Mouse (Mus musculus): Measurements from ENCODE around the gene Tspan9.

Tspan9 gene

DNA sequence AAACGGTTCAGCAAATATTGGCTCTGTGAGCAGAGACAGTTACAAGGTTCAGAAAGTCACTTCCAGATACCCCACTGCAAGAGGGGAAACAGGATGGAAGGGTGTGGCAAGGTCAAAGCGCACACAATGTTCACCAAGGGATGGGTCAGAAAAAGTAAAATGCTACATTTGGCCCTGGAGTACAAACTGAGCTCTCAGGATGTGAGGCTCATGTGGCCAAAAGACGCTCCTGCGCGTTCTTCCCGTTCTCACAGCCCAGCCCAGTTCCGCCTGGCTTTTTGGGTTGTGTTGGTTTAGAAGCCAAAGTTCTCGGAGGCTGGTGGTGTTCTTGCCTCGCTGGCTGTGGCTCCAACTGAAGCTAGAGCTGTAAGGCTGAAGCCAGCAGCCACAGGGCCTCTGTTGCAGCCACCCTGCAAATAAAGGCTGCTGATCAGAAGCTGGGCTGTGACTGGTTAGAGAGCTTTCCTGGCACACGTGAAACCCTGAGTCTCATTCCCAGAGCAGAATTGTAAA is 9.7 kb downstream of the Tspan9 start:
- DNase-seq (ENCODE audit: low read depth, low spot score): no peak

DNA sequence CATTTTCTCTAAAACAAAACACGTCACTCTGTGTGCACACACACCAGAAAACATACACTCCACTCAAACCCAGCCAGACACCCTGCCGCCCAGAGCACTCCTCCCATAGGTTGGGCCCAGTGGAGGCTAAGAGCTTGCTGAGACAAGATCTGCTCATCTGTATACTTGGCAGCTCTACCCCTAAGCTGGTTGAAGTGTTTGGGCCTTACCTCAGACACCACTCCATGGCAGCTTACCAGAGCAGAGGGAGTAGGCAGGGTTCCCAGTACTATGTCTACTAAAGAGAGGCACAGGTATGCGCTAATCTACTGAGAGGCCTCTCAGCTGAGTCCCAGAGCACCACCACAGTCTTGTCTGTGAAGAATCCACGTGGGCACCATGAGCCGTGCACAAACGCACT is 10.8 kb downstream of the Tspan9 start:
- no peak for DNase-seq (ENCODE audit: low read depth, low spot score)

DNA sequence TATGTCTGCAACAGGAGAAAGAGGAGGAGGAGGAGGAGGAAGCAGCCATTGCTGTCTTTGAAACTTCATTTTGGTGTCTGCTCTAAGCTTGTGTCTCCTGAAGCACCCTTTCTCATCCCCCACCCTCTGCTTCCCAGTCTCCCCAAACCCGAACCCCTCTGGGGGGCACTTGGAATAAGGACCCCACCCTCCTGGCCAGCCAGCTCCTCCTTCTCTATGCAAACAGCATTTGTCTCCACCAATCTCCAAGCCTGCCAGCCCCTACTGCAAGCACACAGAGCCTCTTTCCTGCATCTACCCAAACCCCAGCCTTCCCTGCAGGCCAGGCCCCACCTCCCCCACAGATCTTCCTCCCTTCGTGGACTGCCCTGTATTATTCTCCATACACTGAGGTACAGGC is 12.0 kb downstream of the Tspan9 start:
- DNase-seq (ENCODE audit: low read depth, low spot score): no peak

DNA sequence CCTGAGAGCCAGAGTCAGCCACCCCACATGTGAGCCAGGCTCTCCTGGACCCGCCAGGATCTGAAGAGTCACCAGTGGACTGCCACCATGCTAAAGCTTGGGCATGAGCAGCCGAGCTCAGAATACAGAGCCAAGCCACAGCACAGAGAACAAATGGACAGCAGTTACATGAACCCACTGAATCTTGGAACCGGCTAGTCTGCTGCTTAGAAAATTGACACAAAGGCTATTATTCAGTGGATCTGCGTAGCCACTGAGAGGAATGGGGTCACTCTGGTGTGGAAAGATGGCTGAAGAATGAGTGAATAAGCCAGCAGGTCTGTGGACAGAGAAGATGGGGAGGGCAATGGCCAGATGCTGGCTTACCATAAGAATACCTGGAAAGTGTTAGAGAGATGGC is 12.7 kb downstream of the Tspan9 start:
- no peak for DNase-seq (ENCODE audit: low read depth, low spot score)

DNA sequence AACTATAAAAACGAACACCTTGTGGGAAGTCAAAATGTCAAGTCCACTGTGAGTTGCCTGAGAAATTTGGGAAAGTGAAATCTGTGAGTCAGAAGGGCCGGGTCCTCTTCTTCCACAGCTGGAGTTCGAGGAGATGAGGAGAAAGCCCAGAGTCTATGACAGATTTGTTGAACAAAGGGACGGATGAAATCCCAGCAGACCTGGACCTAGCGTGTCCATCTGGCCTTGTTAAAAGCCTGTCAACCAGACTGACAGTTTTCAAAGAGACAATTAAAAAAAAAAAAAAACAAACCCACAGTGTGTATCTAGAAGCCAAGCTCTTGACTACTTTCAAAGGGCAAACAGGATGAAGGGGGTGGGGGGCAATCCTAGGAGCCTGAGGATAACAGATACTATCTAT is 14.0 kb downstream of the Tspan9 start:
- DNase-seq (ENCODE audit: low read depth, low spot score): no peak

DNA sequence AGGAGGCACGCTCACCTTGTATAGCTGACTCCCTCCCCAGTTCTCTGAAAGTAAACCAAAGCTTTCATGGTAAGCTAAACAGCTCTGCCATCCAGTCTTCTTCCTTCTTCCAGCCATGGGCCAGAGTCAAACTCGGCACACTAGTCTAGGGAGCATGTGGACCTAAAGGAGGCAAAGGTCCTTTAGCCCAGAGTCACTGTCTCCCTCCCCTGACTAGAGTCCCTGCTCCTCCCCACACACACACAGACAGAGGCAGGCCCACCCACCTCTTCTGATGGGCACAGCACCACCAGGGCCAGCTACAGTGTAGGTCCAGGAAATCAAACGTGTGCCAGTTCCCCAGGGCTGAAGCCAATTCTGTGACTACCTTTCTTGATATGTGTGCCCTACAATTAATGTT is 16.1 kb downstream of the Tspan9 start:
- no peak for DNase-seq (ENCODE audit: low read depth, low spot score)

DNA sequence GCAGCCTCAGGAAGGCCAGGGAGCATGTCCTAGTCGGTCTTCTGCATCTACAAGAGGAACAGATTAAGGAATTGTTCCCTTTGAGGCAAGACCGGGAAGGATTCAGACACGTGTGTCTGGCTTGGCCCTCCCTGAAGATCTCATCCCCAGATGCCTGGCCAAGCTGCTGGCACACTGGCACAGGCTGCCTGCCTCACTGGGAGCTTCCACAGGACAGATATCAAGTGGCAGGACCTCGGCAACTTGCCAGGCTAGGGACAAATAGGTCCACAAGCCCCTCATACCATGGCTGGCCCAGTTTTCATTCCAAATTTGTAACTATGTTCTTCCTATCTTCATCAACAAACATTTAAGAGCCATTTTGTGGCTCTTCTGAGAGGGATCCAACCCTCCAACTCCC is 16.5 kb downstream of the Tspan9 start:
- no peak for DNase-seq (ENCODE audit: low read depth, low spot score)

DNA sequence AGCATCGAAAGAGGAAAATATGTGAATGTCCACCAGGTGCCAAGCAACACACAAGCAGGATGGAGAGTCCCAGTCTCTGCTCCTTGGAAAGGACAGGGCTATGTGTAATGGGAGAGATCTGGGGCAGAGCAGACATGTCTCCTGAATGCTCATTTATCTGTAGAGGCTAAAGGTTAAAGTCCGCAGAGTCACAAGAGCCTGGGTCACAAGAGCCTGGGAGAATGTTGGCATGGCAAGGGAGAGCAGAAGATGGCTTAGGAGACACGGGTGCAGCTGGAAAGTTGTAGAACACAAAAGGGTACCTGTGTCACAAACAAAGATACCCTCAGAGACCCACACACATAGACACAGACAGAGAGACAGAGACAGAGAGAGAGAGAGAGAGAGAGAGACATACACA is 17.9 kb downstream of the Tspan9 start:
- DNase-seq (ENCODE audit: low read depth, low spot score): no peak

DNA sequence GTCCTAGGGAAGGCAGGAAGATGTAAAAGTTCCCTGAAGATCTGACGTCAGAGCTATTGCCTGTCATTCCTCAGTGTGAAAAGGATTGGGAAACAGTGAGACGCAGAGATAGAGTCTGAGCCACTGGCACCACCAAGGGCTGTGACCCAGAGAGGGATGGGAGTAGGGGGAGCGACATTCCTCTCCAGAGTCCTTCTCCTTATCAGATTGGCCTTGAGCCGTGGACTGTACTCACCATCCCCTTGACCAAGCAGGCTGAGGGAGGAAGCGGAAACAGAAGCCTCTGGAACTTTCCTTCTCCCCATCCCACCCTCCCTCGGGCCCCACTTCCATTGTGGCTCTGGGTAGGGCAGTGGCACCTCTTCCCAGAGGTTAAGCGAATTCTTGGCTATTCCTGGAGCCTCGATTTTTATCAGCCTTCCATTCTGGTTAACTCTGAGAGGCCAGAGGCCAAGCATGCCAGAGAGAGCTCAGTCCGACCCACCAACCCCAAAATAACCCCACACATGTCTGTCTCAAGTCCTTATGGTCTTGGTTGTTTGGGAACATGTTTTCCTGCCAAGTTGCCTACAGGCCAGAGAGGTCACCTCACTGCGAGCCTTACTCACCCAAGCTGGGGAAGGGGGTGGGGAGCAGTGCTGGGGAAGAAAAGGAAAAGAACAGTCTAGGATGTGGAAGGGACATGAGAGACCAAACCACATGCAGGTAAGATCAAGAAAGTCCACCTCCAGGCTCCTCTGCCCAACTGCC is 19.0 kb downstream of the Tspan9 start:
- DNase-seq (ENCODE audit: low read depth, low spot score): no peak

DNA sequence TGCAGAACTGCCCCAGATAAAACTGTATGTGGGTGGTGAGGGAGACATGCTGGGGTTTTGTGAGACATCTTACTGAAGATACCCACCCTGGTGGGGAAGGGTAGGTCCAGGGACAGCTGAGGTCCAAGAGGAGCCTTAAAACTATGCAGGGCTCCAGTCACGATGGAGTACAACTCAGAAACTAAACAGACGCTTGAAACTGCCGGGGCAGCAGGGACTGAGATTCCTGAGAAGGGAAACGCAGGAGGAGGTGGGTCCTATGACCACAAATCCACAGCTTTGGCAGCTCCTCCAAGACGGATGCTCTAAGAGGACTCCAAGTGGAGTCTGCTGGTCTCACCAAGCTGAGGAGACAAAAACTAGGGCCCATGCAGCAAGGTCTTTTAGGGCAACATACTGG is 21.3 kb downstream of the Tspan9 start:
- DNase-seq (ENCODE audit: low read depth, low spot score): no peak

DNA sequence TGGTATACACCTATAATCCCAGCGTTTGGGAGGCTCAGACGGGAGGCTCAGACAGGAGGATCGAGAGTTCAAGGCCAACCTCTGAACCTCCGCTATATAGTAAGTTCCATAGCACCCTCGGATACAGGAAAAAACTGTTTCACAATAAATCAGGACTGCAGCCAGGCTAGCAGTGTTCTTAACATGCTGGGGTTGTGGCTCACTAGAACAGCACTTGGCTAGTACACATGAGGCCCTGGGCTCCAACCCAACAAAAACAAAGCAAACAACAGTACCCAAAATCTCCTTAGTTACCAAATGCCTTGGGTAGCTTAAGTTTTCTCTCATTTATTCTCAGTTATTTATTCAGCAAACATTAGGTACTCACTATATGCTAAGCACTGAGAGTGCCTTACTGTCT is 21.7 kb downstream of the Tspan9 start:
- no peak for DNase-seq (ENCODE audit: low read depth, low spot score)

DNA sequence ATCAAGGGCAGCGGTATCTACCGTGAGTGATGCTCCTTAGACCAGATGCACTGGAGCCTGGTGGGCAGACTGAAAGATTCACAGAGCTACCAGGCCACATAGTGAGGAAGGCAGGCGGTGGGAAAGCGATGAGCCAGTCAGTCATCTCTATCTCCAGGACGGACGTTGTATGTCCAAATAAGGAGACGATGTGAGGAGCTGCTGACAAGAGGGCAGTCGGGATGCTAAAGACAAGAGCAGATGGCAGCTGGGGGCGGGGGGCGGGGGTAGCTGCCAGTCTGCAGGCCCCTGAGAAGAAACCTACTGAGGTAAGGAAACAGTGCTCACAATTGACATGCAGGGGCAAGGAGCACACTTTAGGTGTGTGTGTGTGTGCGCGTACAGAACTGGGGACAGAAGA is 22.6 kb downstream of the Tspan9 start:
- no peak for DNase-seq (ENCODE audit: low read depth, low spot score)

DNA sequence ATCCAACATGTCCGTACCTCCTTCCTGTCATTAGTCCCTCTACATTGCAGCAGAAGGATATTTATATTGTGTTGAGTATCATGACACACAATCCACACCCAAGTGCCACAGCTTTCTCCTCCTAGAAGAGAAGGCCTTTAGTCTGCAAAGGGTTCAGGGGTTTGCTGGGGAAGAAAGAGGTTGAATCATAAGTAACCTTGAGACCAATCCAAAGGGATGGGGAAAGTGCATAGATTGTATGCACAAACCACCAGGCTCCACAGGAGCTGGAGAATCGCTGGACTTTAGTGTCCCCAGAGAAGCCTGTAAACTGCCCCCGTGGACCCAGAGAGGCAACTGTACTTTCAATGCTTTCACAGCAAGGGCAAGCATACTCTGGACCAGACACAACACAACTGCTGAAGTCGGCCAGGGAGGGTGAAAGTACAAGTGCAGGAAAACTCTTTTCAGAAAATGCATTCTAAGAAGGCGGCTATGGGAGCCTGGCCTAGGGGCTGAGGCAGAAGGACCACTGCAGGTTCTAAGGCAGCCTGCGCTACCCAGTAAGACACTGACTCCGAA is 24.6 kb downstream of the Tspan9 start:
- DNase-seq (ENCODE audit: low read depth, low spot score): no peak

DNA sequence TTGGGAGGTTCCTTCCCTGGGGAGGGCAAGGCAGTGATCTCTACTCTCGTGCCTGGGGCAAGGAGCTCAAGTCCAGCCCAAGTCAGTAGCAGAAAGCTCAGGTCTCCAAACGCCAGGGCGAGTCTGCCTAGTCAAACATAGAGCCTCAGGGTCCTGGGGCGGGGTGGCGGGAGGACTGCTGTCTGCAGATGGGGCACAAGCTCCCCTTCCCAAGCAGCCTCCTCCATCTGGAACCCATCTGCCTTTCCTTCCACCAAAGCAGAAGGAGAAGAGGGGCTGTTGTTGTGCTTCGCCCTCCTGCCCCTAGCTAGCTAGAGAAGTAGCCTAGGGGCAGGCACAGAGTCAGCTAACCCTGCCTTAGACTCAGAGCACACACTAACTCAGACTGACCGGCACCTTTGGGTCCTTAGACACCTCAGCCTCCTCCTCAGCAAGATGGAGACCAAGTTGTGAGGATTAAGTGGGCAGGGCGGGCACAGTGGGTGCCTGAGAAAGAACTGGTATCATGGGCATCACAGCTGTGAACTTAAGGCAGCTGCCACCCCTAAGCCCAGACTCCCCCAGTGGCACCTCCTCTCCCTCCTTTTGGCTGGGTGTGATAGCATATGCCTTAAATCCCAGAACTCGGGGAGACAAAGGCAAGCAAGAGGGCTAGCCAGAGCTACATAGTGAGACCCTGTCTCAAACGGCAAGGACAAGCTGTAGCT is 26.4 kb downstream of the Tspan9 start:
- DNase-seq (ENCODE audit: low read depth, low spot score): no peak

DNA sequence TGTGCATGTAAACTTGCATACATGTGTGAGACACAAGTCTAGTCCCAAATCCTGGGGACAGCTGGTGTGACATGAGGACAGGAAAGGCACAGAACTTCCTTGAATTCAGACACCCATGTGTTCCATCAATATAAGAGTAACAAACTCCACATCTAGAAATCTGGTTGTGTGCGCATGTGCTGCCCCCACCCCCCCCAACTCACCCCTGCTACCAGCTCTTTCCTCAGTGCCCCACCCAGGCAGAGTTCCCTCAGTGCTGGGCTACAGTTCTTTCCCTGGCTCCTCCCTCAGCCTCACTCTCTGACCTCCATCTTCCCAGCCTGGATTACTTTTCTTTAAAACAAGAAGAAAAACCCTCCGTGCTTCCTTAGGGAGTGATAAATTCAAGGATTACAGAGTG is 27.1 kb downstream of the Tspan9 start:
- DNase-seq (ENCODE audit: low read depth, low spot score): no peak

DNA sequence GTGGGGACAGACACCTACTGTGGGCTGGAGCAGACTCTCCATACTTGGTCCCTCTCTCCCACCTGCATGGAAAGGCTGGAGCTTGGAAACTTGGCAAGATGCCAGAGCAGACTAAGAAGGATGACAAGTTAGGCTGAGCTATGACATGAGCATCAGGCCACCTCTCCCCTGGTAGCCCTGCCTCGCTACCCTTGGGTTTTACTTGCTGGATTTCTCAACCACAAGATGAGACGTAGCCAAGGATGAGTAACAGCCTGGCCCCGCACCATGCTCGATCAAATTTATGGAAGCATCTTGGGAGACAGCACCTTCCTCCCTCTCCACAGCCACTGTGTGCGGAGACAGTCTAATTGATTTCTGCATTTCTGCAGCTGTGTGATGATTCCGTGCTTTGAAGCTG is 28.3 kb downstream of the Tspan9 start:
- no peak for DNase-seq (ENCODE audit: low read depth, low spot score)

DNA sequence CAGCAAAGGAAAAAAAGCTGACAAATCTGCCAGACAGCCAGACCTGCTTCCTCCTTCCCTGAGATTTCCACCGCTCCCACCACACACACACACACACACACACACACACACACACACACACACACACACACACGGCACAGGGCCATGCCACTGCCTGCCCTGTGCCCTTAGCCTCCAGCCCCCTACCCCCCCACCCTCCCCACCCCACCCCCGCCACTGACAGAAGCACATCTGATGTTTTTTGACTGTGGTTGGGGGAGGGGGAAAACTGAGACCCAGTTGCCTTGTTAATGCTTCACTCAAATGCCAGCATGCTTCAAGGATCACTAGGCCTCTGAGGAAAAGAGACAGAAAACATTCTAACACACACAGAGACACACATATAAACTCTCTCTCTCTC is 30.8 kb downstream of the Tspan9 start:
- no peak for DNase-seq (ENCODE audit: low read depth, low spot score)

DNA sequence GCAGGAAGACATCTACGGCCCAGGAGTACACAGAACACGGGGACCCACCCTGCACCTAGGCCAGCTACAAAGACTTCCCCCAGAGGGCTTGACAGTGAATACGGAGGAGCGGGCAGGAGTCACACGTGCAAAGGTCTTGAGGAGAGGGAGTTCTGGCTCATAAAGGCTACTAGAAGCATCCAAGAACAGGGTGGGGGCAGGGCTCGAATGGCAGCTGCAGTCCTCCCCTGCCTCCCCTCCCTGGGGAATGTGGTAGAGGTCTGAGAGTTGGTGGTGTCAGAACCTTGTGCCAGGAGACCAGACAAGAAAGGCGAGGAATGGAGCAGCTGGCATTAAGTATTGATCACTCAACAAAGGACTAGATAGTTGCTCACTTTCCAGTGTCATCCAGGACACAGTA is 31.6 kb downstream of the Tspan9 start:
- no peak for DNase-seq (ENCODE audit: low read depth, low spot score)

DNA sequence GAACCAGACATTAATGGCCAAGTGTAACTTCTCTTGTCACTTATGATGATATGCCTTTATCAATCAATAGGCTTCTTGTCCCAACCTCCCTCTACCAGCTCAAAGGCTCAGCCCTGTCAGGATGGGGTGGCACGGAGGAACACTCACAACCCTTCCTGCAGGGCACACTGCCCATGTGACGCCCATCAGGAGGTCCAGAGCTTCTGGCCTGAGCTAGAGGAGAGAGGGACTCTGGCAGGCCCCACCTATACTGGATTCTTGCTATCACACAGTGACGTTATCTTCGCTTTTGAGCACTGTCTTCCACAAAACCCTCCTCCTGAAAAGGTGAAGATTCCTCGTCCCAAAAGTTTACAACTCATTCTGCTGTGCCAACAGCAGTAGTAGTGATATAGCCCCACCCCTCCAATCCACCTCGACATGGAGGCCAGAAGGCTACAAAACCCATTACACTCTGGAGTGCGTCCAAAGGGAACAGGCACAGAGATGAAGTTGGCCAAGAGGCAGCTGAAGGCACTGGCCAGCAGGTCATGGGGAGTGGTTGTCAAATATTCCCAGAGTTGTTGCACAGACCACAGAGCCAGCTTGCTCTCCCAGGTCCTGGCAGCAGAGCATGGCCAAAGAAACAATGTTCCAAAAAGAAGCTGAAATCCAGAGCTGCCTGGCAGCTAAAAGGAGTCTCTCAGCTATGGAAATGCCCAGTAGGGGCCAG is 34.9 kb downstream of the Tspan9 start:
- DNase-seq (ENCODE audit: low read depth, low spot score): no peak

DNA sequence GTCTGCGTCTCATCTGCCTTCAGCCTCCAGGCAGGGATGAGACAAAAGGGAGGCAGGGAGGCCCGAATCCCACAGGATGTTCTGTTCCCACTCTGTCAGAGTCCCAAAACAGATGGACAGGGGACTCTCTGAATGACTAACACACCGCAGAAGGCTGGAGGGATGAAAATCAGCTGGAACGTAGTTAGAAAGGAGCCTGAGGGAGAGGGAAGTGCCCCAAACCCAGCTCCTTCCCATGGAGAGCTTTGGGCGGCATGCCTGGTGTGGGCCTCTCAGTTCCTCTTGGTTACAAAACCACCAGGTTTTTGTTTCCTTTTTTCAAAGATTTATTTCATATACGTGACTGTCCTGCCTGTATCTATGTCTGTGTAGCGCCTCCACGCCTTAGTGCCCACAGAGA is 35.7 kb downstream of the Tspan9 start:
- DNase-seq (ENCODE audit: low read depth, low spot score): no peak

DNA sequence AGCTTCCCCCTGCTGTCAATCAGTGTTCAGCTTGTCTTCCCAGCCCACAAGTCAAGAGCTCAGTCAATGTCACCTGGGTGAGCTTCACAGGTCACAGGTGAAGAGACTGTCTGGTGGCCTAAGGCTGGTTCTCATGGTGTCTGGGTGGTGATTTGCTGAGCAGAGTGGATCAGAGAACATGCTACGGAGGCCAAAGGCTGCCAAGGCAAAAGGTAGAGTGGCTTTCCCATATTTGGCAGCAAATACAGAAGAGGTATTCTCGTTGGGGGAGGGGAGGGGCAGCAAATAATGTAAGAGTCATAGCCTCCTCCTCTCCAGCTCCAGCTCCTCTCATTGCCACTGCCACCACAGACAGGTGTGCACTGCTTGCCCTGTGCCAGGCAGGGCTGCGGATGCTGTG is 37.2 kb downstream of the Tspan9 start:
- no peak for DNase-seq (ENCODE audit: low read depth, low spot score)

DNA sequence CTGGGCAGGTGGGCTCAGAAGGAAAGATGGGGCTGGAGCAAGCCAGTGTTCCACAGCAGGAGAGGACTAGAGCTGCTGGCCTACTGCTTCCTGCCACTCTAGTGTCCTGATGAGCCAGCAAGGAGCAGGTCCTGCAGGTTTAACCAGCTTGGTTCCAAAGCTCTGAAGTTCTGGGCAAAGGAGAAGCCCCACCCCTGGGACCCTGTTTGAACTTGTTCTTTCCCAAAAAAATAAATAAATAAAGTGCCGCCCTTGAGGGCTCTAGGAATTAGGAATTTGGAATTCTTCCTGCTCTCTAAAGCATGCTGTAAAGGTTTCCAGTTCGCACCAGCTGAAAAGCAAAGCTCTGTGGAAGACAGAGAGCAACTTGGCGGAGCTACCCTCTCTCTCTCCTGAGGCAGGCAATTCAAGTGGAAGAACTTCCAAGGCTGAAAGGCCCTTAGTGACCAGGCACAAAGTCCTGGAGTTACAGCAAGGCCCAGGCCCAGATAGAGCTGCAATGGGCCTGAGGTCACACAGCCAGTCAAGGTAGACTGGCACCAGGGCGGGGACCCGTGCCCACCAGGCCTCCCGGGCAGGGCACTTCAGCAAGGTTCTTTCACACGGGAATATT is 38.6 kb downstream of the Tspan9 start:
- no peak for DNase-seq (ENCODE audit: low read depth, low spot score)
